Mouse (Mus musculus) activated CD4-positive, CD25-positive, alpha-beta regulatory T cell, adult 4 months (primary cell): Measurements from ENCODE around the gene Olfr134. TPM values are rescaled to one million over a fixed set of nuclear protein-coding genes. Genes with fewer than 3 reads are reported as not detected.
"Not testable (repeated sequence)": the region's sequence is repeated elsewhere in the genome, so short reads cannot be mapped to it uniquely, and the experiment has no call there.

Experiments used
- ATAC-seq: one replicate; pipeline ENCODE4 v1.8.0; 2017
- polyA plus RNA-seq, 2 experiments: library from polyadenylated mRNA; unstranded; fragments of 100-300 nt; shearing (Covaris generic); gene quantifications; one replicate each; pipeline ENCODE4 v1.2.1; 2017

Gene Olfr134
- polyA plus RNA-seq = not detected

DNA sequence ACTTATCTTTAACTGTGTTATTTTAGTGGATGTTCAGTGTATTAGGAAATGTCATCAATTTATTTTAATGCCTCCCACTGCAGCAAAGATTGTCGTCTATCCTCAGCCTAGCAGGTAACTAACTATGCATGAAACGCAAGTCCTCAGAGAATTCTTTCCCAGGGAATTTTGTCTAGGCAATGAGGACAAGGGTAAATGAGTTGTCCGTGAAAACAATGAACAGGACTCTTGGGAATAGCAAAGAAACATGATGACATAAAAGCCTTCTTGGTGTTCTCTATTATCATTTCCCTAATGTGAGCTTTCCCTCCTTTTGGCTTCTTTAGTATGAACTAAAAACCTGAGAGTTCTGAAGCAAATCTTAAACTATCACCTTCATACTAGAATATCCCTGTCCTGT, at the start of gene Olfr134:
Gene Olfr134, plus strand, starts transcription at position 301 of the 400 bp plus-strand sequence.
- no peak for ATAC-seq

DNA sequence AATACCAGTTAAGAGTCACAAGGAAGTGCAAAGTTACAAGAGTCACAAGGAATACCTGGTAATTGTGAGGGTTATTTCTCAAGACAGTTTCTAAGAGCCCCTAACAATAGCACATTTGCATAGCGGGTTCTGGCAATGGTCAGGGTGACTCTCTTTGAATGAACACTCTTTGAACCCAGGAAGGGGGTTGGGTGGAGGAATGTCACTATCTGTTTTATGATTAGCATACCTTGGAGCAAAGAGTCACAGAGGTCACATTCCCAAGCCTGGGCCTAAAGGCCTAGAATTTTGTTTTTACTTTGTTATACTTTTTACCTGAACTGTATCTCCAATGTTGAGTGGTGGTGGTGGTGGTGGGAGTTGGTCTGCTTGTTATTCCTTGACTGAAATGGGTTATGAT, 47.0 kb upstream of the Olfr134 start:
- ATAC-seq = not testable (repeated sequence)

DNA sequence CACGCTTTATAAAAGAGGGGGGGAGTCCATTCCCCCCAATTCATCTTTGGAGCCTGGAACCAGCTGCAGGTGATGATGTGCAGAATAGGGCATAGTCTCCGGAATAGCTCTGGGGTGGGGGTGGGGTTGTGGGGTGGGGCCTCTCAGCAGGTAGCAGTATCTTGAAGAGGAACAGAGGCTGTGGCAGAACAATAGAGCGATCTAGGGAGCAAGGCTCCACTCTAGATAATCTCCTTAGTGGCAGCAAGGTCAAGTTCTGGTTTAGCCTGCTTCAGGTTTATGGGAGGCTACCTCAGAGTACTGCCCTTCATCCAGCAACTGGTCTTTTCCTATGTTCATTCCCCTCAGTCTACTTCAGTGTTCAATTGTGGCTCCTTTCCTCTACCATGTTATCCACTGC, 45.8 kb upstream of the Olfr134 start:
- not testable (repeated sequence) for ATAC-seq

DNA sequence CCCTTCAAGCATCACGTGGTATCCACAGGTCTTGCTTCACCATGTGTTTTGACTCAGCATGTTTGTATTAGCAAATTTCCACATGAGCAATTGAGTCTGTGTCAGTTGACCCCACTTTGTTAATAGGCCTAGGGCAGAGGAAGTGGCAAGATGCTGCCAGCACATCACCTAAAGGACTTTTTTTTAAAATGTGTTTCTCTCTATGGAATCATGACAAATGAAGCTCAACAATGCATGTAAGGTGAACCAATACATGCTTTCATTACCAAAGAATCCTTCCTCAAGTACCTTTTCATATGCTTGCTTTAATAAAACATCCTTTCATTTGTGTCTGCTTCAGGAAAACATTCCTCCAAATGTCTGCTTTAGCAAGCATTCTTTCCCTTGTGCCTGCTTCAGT, 36.8 kb upstream of the Olfr134 start, which contains the start of gene Olfr132:
Gene Olfr132, minus strand, starts transcription at position 101 of the 400 bp plus-strand sequence.
- no peak for ATAC-seq

DNA sequence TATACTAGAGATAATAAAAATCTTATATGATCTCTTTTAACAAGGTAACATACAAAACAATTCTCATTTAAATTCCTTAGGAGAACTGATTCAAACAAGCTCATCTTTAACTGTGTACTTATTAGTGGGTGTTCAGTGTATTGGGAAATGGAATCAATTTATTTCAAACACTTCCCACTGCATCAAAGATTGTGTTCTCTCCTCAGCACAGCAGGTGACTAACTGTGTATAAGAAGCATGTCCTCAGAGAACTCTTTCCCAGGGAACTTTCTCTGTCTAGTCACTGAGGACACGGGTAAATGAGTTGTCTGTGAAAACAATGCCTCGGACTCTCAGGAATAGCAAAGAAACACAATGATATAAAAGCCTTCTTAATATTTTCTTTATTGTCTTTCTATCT, 26.2 kb upstream of the Olfr134 start, which contains the start of gene Olfr133:
Gene Olfr133, plus strand, starts transcription at position 301 of the 400 bp plus-strand sequence.
- no peak for ATAC-seq

DNA sequence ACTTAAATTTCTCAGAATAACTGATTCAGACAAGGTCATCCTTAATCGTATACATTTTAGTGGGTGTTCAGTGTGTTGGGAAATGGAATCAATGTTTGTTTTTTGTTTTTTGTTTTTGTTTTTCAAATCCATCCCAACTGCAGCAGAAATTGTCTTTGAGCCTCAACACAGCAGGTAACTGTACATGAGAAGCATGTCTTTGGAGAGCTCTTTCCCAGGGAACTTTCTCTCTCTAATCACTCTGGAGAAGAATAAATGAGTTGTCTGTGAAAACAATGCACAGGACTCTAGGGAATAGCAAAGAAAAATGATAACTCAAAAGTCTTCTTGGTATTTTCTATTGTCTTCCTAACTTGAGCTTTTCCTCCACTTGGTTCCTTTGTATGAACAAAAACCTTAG, 32.8 kb downstream of the Olfr134 start, which contains the start of gene Olfr135:
Gene Olfr135, plus strand, starts transcription at position 301 of the 400 bp plus-strand sequence.
- ATAC-seq = no peak

Other genes starting within 250 kb of the Olfr134 start
- gene Olfr761, start 218.3 kb upstream of the Olfr134 start, polyA plus RNA-seq = not detected
- gene Olfr129, start 111.3 kb upstream of the Olfr134 start, polyA plus RNA-seq = not detected
- not detected for gene Olfr130, start 107.5 kb upstream of the Olfr134 start, polyA plus RNA-seq
- gene Olfr131, start 82.7 kb upstream of the Olfr134 start, polyA plus RNA-seq = not detected
- not detected for gene Olfr132, start 36.9 kb upstream of the Olfr134 start, polyA plus RNA-seq
- gene Olfr133, start 26.1 kb upstream of the Olfr134 start, polyA plus RNA-seq = not detected
- gene Olfr135, start 32.9 kb downstream of the Olfr134 start, polyA plus RNA-seq = not detected
- gene Olfr138, start 89.6 kb downstream of the Olfr134 start, polyA plus RNA-seq = not detected
- gene Olfr137, start 136.2 kb downstream of the Olfr134 start, polyA plus RNA-seq = not detected
- under 1 TPM in 1 of 2 experiments, not detected in 1; 0.71 TPM for gene Olfr136, start 158.4 kb downstream of the Olfr134 start, polyA plus RNA-seq
- not detected for gene Esp36, start 248.8 kb downstream of the Olfr134 start, polyA plus RNA-seq